Mouse (Mus musculus): ENCODE results near the gene Ctcf. TPM values are rescaled to one million over a fixed set of nuclear protein-coding genes. Genes with fewer than 3 reads are reported as not detected.

The Ctcf gene
- polyA plus RNA-seq (2012; rRNA removed) (39.1 and 48.1 TPM in 2 replicates), polyA plus RNA-seq (2014; fragmentation: Nextera tagmentation; extraction: Ambion mirVana) (97.8 and 107 TPM in 2 replicates)

GRCm38 (mm10) chr8:105636018-105636962 is at the start of gene Ctcf:
TSS of gene Ctcf (plus strand) at chr8:105636568.
- Histone ChIP-seq H3K27me3 (ENCODE audit: control insufficient read depth, insufficient read depth, low read length) (no peaks in the 10 kb centered on the region), H3K36me3 (ENCODE audit: control insufficient read depth, insufficient read depth, low read length) (peaks cover 10% of the 10 kb centered on the region; the same call in 1 of the 2 replicates), H3K4me3 (replicated peaks; ENCODE audit: low read length) (peak within 1 kb of the TSS; percentile 96), H3K4me2 (replicated peaks; ENCODE audit: low read depth, low read length, severe bottlenecking) (peak within 1 kb of the TSS; percentile 82), H3K9me3 (ENCODE audit: control insufficient read depth, low read length) (no peaks in the 10 kb centered on the region), H3K27ac (replicated peaks; ENCODE audit: low read depth, low read length) (peak within 1 kb of the TSS; percentile 100), H3K4me1 (ENCODE audit: control insufficient read depth, insufficient read depth, low read length) (peaks cover 16% of the 10 kb centered on the region), H3K9ac (ENCODE audit: low read depth, low read length, severe bottlenecking) (peak within 1 kb of the TSS; percentile 100)
- peak; percentile 91 for ATAC-seq (ENCODE audit: low FRiP score, low read depth)
- TF ChIP-seq POLR2A (IDR thresholded peaks at IDR 0.05; ENCODE audit: borderline replicate concordance, extremely low read depth, insufficient read depth, insufficient read length), result 0 out of 2 replicates have a peak, but pooled peaks have one; percentile 38
- peak; percentile 87 for DNase-seq (ENCODE audit: low spot score)
- 0% methylated on average over 33 of the region's 126 CpGs for WGBS

GRCm38 (mm10) chr8:105592431-105592830 is 43.9 kb upstream of the Ctcf start:
- Histone ChIP-seq H3K27ac (replicated peaks; ENCODE audit: low read depth, low read length) (no peak overlapping the region), H3K27me3 (ENCODE audit: control insufficient read depth, insufficient read depth, low read length) (no peaks in the 10 kb centered on the region), H3K9me3 (ENCODE audit: control insufficient read depth, low read length) (no peaks in the 10 kb centered on the region), H3K4me3 (replicated peaks; ENCODE audit: low read length) (no peak overlapping the region), H3K4me1 (ENCODE audit: control insufficient read depth, insufficient read depth, low read length) (peaks cover 13% of the 10 kb centered on the region), H3K4me2 (replicated peaks; ENCODE audit: low read depth, low read length, severe bottlenecking) (no peak overlapping the region), H3K9ac (ENCODE audit: low read depth, low read length, severe bottlenecking) (no peak overlapping the region), H3K36me3 (ENCODE audit: control insufficient read depth, insufficient read depth, low read length) (no peaks in the 10 kb centered on the region)
- no peak for TF ChIP-seq POLR2A (IDR thresholded peaks at IDR 0.05; ENCODE audit: borderline replicate concordance, extremely low read depth, insufficient read depth, insufficient read length)
- ATAC-seq (ENCODE audit: low FRiP score, low read depth), result no peak
- no peak for DNase-seq (ENCODE audit: low spot score)
- WGBS, result 53% methylated on average over 2 of the region's 2 CpGs

- peak; percentile 87 for ATAC-seq (ENCODE audit: low FRiP score, low read depth)
- WGBS, result 10% methylated on average over 15 of the region's 15 CpGs
Measured at GRCm38 (mm10) chr8:105593859-105594258, 42.5 kb upstream of the Ctcf start.

GRCm38 (mm10) chr8:105594451-105595242 is 41.7 kb upstream of the Ctcf start:
- no peaks in the 10 kb centered on the region for H3K36me3 ChIP-seq (ENCODE audit: control insufficient read depth, insufficient read depth, low read length)
- H3K4me1 ChIP-seq (ENCODE audit: control insufficient read depth, insufficient read depth, low read length), result peaks cover 13% of the 10 kb centered on the region
- 77% methylated on average over 18 of the region's 18 CpGs for WGBS
- ATAC-seq (ENCODE audit: low FRiP score, low read depth) (no peak), DNase-seq (ENCODE audit: low spot score) (no peak)
- H3K9me3 ChIP-seq (ENCODE audit: control insufficient read depth, low read length), result no peaks in the 10 kb centered on the region
- TF ChIP-seq POLR2A (IDR thresholded peaks at IDR 0.05; ENCODE audit: borderline replicate concordance, extremely low read depth, insufficient read depth, insufficient read length), result no peak
- H3K27me3 ChIP-seq (ENCODE audit: control insufficient read depth, insufficient read depth, low read length), result no peaks in the 10 kb centered on the region
- H3K4me2 ChIP-seq (replicated peaks; ENCODE audit: low read depth, low read length, severe bottlenecking), result peak overlapping the region; percentile 38
- H3K4me3 ChIP-seq (replicated peaks; ENCODE audit: low read length), result peak overlapping the region; percentile 24
- H3K9ac ChIP-seq (ENCODE audit: low read depth, low read length, severe bottlenecking), result peak overlapping the region; percentile 48; the same call in 1 of the 2 replicates
- H3K27ac ChIP-seq (replicated peaks; ENCODE audit: low read depth, low read length), result peak overlapping the region; percentile 80

More at GRCm38 (mm10) chr8:105593859-105594258, 42.5 kb upstream of the Ctcf start:
- H3K36me3 ChIP-seq (ENCODE audit: control insufficient read depth, insufficient read depth, low read length), result no peaks in the 10 kb centered on the region
- no peaks in the 10 kb centered on the region for H3K9me3 ChIP-seq (ENCODE audit: control insufficient read depth, low read length)
- H3K4me1 ChIP-seq (ENCODE audit: control insufficient read depth, insufficient read depth, low read length), result peaks cover 13% of the 10 kb centered on the region
- no peak for TF ChIP-seq POLR2A (IDR thresholded peaks at IDR 0.05; ENCODE audit: borderline replicate concordance, extremely low read depth, insufficient read depth, insufficient read length)
- DNase-seq (ENCODE audit: low spot score), result peak; percentile 69
- H3K4me3 ChIP-seq (replicated peaks; ENCODE audit: low read length), result peak overlapping the region; percentile 24
- H3K27me3 ChIP-seq (ENCODE audit: control insufficient read depth, insufficient read depth, low read length), result no peaks in the 10 kb centered on the region
- peak overlapping the region; percentile 38 for H3K4me2 ChIP-seq (replicated peaks; ENCODE audit: low read depth, low read length, severe bottlenecking)
- peak overlapping the region; percentile 80 for H3K27ac ChIP-seq (replicated peaks; ENCODE audit: low read depth, low read length)
- peak overlapping the region; percentile 48 for H3K9ac ChIP-seq (ENCODE audit: low read depth, low read length, severe bottlenecking)
